Mouse (Mus musculus): ENCODE measurements around the gene Nfyc.

DNA sequence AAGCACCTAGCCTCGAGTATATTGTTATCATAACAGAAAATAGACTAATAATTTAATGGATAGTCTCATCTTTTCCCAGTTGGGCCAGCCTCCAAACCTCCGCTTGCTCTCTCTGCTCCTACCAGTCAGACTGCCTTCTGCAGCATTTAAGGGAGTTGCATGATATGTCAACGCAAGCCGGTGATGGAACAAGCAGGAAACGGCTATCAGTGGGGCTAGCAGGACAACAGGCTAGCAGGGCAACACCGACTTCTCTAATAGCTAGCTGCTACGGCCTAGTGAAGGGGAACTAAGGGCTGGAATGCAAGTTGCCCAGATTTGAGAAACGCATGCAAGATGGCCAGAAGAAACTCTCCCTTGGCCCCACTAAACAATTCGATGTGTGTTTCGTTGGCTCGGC lies 103.5 kb downstream of the Nfyc start:
- TF ChIP-seq POLR2A (IDR thresholded peaks at IDR 0.05; ENCODE audit: insufficient read length, low read depth) (no peak), USF1 (IDR thresholded peaks at IDR 0.05; ENCODE audit: low read depth) (no peak), MAX (IDR thresholded peaks at IDR 0.05; ENCODE audit: low read depth) (no peak)

All from myocyte (in vitro differentiated cells).